Mouse (Mus musculus): Measurements from ENCODE around the gene Pms2.

Gene Pms2

GRCm38 (mm10) chr5:143933414-143933813 lies 23.6 kb downstream of the Pms2 start:
- no peak for DNase-seq

GRCm38 (mm10) chr5:143933875-143934274 lies 24.1 kb downstream of the Pms2 start:
- no peak for DNase-seq

- no peak for DNase-seq
These were observed 26.4 kb downstream of the Pms2 start for GRCm38 (mm10) chr5:143936156-143936555.

GRCm38 (mm10) chr5:143941588-143941987 lies 31.8 kb downstream of the Pms2 start:
- no peak for DNase-seq

GRCm38 (mm10) chr5:143943231-143944125 lies 33.7 kb downstream of the Pms2 start:
- no peak for DNase-seq

GRCm38 (mm10) chr5:143948361-143948760 lies 38.6 kb downstream of the Pms2 start:
- DNase-seq = no peak

GRCm38 (mm10) chr5:143950016-143950415 lies 40.3 kb downstream of the Pms2 start:
- DNase-seq = no peak

GRCm38 (mm10) chr5:143957101-143957500 lies 47.3 kb downstream of the Pms2 start:
- DNase-seq = no peak

GRCm38 (mm10) chr5:143959551-143959950 lies 49.8 kb downstream of the Pms2 start:
- DNase-seq = no peak

GRCm38 (mm10) chr5:143961176-143961575 lies 51.4 kb downstream of the Pms2 start:
- no peak for DNase-seq

GRCm38 (mm10) chr5:143965586-143966345 lies 56.0 kb downstream of the Pms2 start:
- DNase-seq = peak in 1 of 2 experiments; percentile 10

- no peak for DNase-seq
These were observed 56.9 kb downstream of the Pms2 start for GRCm38 (mm10) chr5:143966671-143967070.

GRCm38 (mm10) chr5:143972628-143973027 lies 62.9 kb downstream of the Pms2 start:
- no peak for DNase-seq

GRCm38 (mm10) chr5:143974931-143975630 lies 65.3 kb downstream of the Pms2 start:
- DNase-seq = peak; percentile 74 to 79

- DNase-seq = no peak
These were observed 65.8 kb downstream of the Pms2 start for GRCm38 (mm10) chr5:143975631-143975933.

GRCm38 (mm10) chr5:143976232-143976631 lies 66.5 kb downstream of the Pms2 start:
- DNase-seq = no peak

GRCm38 (mm10) chr5:143976726-143977431 lies 67.1 kb downstream of the Pms2 start:
- no peak for DNase-seq

- peak; percentile 18 to 60 for DNase-seq
These were observed 71.1 kb downstream of the Pms2 start for GRCm38 (mm10) chr5:143980858-143981257.

- no peak for DNase-seq
These were observed 72.6 kb downstream of the Pms2 start for GRCm38 (mm10) chr5:143982361-143982760.

All from kidney, postnatal 4 days (tissue).